Mouse (Mus musculus) Muller cell, postnatal 12 days (primary cell): ENCODE results near the gene Zfp950.

Source experiments
- DNase-seq: peaks from one replicate; pipeline ENCODE4 v3.0.0-alpha.2; 2015; ENCODE audit errors: inconsistent ontology term

Gene Zfp950

GRCm38 (mm10) chr19:61056783-61057410 is 83.7 kb downstream of the Zfp950 start:
- no peak for DNase-seq

GRCm38 (mm10) chr19:61052786-61053185 is 87.9 kb downstream of the Zfp950 start:
- no peak for DNase-seq

GRCm38 (mm10) chr19:61052008-61052407 is 88.6 kb downstream of the Zfp950 start:
- no peak for DNase-seq

- DNase-seq = no peak
These were observed 89.5 kb downstream of the Zfp950 start for GRCm38 (mm10) chr19:61051151-61051550.

GRCm38 (mm10) chr19:61049413-61049812 is 91.2 kb downstream of the Zfp950 start:
- no peak for DNase-seq

GRCm38 (mm10) chr19:61048646-61049045 is 92.0 kb downstream of the Zfp950 start:
- peak; percentile 26 for DNase-seq

GRCm38 (mm10) chr19:61039151-61039550 is 101.5 kb downstream of the Zfp950 start:
- no peak for DNase-seq

GRCm38 (mm10) chr19:61031570-61031969 is 109.1 kb downstream of the Zfp950 start:
- no peak for DNase-seq

- DNase-seq = no peak
These were observed 118.6 kb downstream of the Zfp950 start for GRCm38 (mm10) chr19:61021939-61022566.

GRCm38 (mm10) chr19:61021502-61021901 is 119.1 kb downstream of the Zfp950 start:
- DNase-seq = no peak

- no peak for DNase-seq
These were observed 123.0 kb downstream of the Zfp950 start for GRCm38 (mm10) chr19:61017477-61018266.

GRCm38 (mm10) chr19:61009266-61009665 is 131.4 kb downstream of the Zfp950 start:
- DNase-seq = no peak
